Mouse (Mus musculus) v-Abl transformed pro-B cells (cell line): ENCODE results near the gene Hist1h1d.

Experiments used
- in situ Hi-C, 2 experiments: fragments of 400-800 bp; cut with MboI; formaldehyde crosslinking; loops; one replicate each; pipeline ENCODE4 v1.15.1; 2025; ENCODE audit not compliant: unreplicated experiment in 2 of 2

The Hist1h1d gene

DNA sequence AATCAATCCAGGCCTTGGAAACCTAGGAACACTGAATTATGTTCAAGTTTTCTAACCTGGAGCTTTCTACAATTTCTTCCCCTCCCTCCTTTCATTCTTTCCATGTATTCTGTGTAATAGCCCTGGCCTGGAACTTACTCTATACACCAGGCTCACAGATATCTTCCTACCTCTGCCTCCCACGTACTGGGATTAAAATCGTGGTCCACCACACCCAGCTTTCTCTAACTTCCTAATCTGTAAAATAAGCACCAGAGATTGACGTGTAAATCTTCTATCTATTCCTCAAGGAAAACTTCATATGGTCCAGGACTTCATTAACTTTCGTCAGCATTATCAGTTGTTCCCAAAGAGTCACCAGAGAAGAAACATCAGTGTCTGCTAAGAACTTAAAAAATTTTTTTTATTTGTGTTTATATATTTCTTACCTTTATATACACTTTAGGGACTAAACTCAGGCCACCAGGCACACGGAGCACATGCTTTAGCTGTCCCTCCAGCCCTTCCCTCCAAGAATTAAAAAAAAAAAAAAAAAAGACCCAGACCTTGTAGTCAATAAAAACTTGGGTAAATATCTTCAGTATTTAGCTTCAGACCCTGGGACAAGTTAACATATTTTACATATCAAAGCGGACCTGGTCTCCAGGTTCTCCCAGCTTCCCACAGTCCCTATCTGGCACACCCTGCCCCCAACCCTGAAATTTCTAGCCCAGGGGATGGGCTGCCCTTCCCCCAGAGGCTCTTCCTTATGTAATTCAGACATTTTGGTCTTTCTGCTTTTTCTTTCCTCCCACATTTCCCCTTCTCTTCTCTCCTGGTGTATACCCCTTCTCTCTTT is 29.4 kb downstream of the Hist1h1d start:
- in situ Hi-C loops: loop anchor here (25.0 kb wide), 2 partner anchors 330 to 1795 kb away; partner anchors contain the start of genes Hist1h1b (in 1 of the 2), Hist1h2an (in 1 of the 2), Hist1h2bp (in 1 of the 2) and Hist1h3i (in 1 of the 2)

GRCm38 (mm10) chr13:23583387-23584068 is 30.5 kb downstream of the Hist1h1d start:
- in situ Hi-C loops: loop anchor here (25.0 kb wide), 2 partner anchors 329 to 1796 kb away; partner anchors contain the start of genes Hist1h1b (in 1 of the 2), Hist1h2an (in 1 of the 2), Hist1h2bp (in 1 of the 2) and Hist1h3i (in 1 of the 2)

GRCm38 (mm10) chr13:23584331-23584730 is 31.3 kb downstream of the Hist1h1d start:
- in situ Hi-C loops: loop anchor here (25.0 kb wide), 2 partner anchors 328 to 1797 kb away; partner anchors contain the start of genes Hist1h1b (in 1 of the 2), Hist1h2an (in 1 of the 2), Hist1h2bp (in 1 of the 2) and Hist1h3i (in 1 of the 2)

DNA sequence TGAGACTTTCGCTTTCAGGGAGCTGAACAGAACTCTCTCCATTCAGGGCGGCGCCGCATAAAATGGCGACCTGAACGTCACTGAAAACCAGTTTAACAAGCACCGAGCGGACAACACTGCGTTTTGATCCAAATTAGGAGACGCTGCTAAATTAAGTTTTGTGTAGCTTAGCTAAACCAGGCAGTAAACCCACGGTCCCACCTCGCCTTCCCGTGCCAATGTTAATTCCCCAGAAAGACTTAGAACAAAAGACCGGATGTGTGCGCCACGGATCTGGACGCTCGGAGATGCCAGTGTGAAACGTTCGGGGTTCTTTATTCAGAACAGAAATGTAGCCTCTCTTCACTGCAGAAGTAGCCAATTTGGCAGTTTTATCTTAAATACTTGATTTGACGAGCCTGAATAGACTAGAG is 32.0 kb downstream of the Hist1h1d start:
- in situ Hi-C loops: loop anchor here (5.0 to 25.0 kb wide), 5 partner anchors 37 to 1798 kb away; partner anchors contain the start of genes Hist1h1b (in 1 of the 2), Hist1h1e (in 1 of the 2), Hist1h2af (in 1 of the 2) and Hist1h2an (in 1 of the 2)

DNA sequence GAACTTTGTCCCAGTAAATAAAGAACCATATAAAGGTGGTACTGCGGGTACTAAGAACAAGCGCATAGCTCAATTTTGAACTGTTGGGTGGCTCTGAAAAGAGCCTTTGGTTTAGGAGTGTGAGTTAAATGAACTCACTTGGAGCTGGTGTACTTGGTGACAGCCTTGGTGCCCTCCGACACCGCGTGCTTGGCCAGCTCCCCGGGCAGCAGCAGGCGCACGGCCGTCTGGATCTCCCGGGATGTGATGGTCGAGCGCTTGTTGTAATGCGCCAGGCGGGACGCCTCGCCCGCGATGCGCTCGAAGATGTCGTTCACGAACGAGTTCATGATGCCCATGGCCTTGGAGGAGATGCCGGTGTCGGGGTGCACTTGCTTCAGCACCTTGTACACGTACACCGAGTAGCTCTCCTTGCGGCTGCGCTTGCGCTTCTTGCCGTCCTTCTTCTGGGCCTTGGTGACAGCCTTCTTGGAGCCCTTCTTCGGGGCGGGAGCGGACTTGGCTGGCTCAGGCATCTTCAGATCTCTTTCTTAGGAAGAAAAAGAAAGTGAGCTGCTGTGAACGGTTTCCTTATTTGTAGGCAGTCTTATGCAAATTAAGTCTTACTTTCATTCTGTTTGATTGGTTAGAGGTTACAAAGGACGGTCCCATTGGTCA is 32.5 kb downstream of the Hist1h1d start:
- in situ Hi-C loops: loop anchor here (5.0 to 25.0 kb wide), 5 partner anchors 37 to 1798 kb away; partner anchors contain the start of genes Hist1h1b (in 1 of the 2), Hist1h1e (in 1 of the 2), Hist1h2af (in 1 of the 2) and Hist1h2an (in 1 of the 2)

- in situ Hi-C loops: loop anchor here (5.0 to 25.0 kb wide), 5 partner anchors 36 to 1799 kb away; partner anchors contain the start of genes Hist1h1b (in 1 of the 2), Hist1h1e (in 1 of the 2), Hist1h2af (in 1 of the 2) and Hist1h2an (in 1 of the 2)
Measured at GRCm38 (mm10) chr13:23586099-23586939, 33.3 kb downstream of the Hist1h1d start.

DNA sequence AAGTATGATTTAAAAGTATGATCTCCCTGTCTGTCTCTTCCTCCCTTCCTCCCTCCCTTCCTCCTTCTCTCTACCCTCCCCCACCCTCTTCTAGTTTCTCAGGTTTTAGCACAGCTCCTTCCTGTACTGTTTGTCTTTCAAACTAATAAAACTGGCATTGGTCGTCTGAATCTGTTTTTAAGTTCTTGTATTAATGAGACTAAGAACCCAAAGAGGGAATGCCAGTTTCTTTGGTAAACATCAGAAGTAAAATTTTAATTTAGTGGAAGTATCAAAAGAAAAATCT is 33.8 kb downstream of the Hist1h1d start:
- in situ Hi-C loops: loop anchor here (5.0 to 25.0 kb wide), 5 partner anchors 35 to 1800 kb away; partner anchors contain the start of genes Hist1h1b (in 1 of the 2), Hist1h1e (in 1 of the 2), Hist1h2af (in 1 of the 2) and Hist1h2an (in 1 of the 2)

GRCm38 (mm10) chr13:23591206-23591605 is 38.1 kb downstream of the Hist1h1d start:
- in situ Hi-C loops: loop anchor here (5.0 to 25.0 kb wide), 5 partner anchors 64 to 1804 kb away; partner anchors contain the start of genes Hist1h2ah (in 2 of the 2), Hist1h2bk (in 2 of the 2), Abt1 (in 1 of the 2) and Hist1h1b (in 1 of the 2)

GRCm38 (mm10) chr13:23591886-23592285 is 38.8 kb downstream of the Hist1h1d start:
- in situ Hi-C loops: loop anchor here (5.0 to 25.0 kb wide), 5 partner anchors 65 to 1805 kb away; partner anchors contain the start of genes Hist1h2ah (in 2 of the 2), Hist1h2bk (in 2 of the 2), Abt1 (in 1 of the 2) and Hist1h1b (in 1 of the 2)

GRCm38 (mm10) chr13:23592614-23593013 is 39.6 kb downstream of the Hist1h1d start:
- in situ Hi-C loops: loop anchor here (5.0 to 25.0 kb wide), 5 partner anchors 65 to 1805 kb away; partner anchors contain the start of genes Hist1h2ah (in 2 of the 2), Hist1h2bk (in 2 of the 2), Abt1 (in 1 of the 2) and Hist1h1b (in 1 of the 2)

DNA sequence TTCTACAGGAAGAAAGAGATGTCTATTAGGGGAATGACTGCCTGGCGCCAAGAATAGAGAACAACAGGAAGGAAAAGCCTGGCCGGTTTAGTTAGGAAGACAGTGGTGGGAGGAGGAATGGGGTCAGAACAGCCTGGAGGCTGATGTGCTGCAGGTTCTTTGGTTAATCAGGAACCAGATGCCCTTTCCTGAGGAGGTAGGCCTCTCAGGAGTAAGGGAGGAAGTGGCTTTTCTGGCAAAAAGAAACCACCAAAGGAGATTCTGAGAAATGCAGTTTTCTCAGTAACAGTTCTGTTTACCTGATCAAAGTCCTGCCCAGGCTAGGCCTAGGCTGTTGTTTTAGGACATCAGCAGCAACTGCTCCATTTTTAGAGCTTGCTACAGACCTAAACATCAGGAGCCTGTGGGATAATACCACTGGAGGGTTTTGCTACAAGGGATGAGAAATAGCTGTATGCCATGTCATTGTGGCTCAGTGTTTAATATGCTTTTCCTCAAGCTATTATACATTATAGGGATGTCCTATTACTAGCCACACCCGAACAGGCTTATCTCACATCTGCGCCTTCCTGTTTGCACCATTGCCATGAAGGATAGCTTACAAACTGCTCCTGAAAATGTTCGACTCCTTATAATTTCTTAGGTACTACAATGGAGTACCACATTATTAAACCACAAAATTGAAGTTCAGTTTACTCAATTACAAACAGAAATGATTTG is 40.1 kb downstream of the Hist1h1d start:
- in situ Hi-C loops: loop anchor here (5.0 to 25.0 kb wide), 5 partner anchors 66 to 1806 kb away; partner anchors contain the start of genes Hist1h2ah (in 2 of the 2), Hist1h2bk (in 2 of the 2), Abt1 (in 1 of the 2) and Hist1h1b (in 1 of the 2)

- in situ Hi-C loops: loop anchor here (10.0 to 25.0 kb wide), 4 partner anchors 170 to 1808 kb away; partner anchors contain the start of genes Hist1h2ah (in 2 of the 2), Hist1h2bk (in 2 of the 2), Abt1 (in 1 of the 2) and Hist1h1b (in 1 of the 2)
Measured at GRCm38 (mm10) chr13:23595185-23595584, 42.1 kb downstream of the Hist1h1d start.

GRCm38 (mm10) chr13:23595622-23596372 is 42.7 kb downstream of the Hist1h1d start:
- in situ Hi-C loops: loop anchor here (10.0 to 25.0 kb wide), 4 partner anchors 171 to 1808 kb away; partner anchors contain the start of genes Hist1h2ah (in 2 of the 2), Hist1h2bk (in 2 of the 2), Abt1 (in 1 of the 2) and Hist1h1b (in 1 of the 2)

GRCm38 (mm10) chr13:23597957-23598356 is 44.9 kb downstream of the Hist1h1d start:
- in situ Hi-C loops: loop anchor here (10.0 to 25.0 kb wide), 4 partner anchors 173 to 1811 kb away; partner anchors contain the start of genes Hist1h2ah (in 2 of the 2), Hist1h2bk (in 2 of the 2), Abt1 (in 1 of the 2) and Hist1h1b (in 1 of the 2)

GRCm38 (mm10) chr13:23603182-23603699 is 50.2 kb downstream of the Hist1h1d start:
- in situ Hi-C loops: no loop called here

DNA sequence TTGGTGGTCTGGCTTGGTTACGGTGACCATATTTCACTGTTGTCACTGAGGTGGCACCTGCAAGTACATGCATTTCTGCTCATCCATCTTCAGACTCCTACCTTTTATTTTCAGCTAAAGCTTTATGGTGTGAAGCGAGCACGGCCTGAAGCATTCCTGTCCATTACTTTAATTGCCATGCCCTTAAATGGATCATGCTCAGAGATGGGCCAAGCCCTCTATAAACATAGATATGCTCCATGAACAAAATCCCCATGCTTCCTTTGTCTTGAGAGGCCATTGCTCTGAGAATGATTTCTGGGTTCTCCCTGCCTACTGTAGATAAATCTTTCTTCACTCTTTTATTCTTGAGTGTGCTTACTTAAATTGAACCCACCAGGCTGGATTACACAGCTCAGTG is 51.4 kb downstream of the Hist1h1d start:
- in situ Hi-C loops: no loop called here
